Mouse (Mus musculus) heart, postnatal 36 days (tissue): Measurements from ENCODE around the gene Eif4e1b. TPM values are rescaled to one million over a fixed set of nuclear protein-coding genes. Genes with fewer than 3 reads are reported as not detected.
A peak's percentile ranks its signal among the peaks of the same experiment; 100 is the strongest.

Experiments
- DNase-seq, 2 experiments: peaks; one replicate each; pipeline ENCODE4 v3.0.0; 2021 to 2022
- intact Hi-C: fragments of 180-260 bp; cut with DNase I; formaldehyde crosslinking; loops from one replicate; pipeline ENCODE4 v1.15.1; 2025
- total RNA-seq, 2 experiments: library from RNA; stranded (reverse); gene quantifications; 2 replicates each; pipeline ENCODE4 v1.2.3; 2021

Gene Eif4e1b
- not detected for total RNA-seq

GRCm38 (mm10) chr13:54783698-54784097 lies at the start of gene Eif4e1b:
Gene Eif4e1b (plus strand): TSS chr13:54783998.
- no peak for DNase-seq
- intact Hi-C loops, result no loop called here

GRCm38 (mm10) chr13:54736931-54737330 lies 46.9 kb upstream of the Eif4e1b start:
- no peak for DNase-seq
- intact Hi-C loops, result no loop called here

DNA sequence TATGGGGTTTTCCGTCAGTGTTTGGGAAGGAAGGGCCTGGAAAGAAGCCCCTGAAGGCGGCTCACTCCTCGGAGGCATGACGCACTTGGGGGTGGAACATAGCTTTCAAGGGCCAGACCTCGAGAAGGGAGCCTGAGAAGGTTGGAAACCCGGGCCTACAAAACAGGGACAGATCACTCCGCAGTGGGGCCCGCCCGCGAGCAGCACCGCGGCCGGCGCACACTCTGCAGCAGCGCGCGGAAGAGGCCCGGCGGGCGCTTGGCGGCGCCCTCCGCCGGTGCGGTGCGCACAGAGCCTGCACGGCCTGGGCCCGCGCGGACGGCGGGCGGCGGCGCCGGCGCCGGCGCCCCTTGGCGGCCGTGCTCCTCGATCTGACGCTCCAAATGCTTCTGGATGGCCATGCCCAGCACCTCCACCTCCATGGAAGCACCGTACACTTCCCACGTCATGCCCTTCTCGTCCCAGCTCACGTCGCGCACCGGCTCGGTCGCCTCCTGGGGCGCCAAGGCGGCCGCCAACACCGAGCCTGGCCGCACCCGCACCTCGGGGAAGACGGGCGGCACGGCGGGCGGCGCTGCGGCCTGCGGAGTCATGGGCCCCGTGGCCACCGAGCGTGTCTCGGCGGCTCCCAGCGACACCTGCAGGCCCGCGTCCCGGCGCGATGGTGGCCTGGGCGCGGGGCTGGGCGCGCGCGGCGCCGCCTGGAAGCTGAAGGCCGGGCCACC lies 46.1 kb upstream of the Eif4e1b start:
- intact Hi-C loops, result no loop called here
- no peak for DNase-seq

DNA sequence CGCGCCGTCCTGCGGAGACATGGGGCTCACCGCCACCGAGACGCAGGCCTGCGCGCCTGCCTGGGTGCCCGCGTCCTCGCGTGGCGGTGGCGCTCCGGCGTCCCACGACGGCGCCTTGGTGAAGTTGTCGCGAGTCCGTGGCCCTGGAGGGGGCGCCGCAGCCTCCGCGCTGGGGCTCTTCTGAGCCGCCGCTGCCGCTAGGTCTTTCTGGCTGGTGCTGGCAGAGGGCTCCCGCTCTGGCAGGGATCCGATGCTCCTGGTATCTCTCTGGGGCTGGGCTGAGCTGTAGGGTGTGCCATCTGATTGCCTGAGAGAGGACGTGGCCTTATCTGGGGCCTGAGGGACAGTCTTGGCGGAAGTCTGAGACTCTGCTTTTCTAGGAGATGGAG lies 45.6 kb upstream of the Eif4e1b start:
- no peak for DNase-seq

GRCm38 (mm10) chr13:54746110-54746509 lies 37.7 kb upstream of the Eif4e1b start:
- no peak for DNase-seq
- intact Hi-C loops, result no loop called here

More for the DNA sequence above, 45.6 kb upstream of the Eif4e1b start:
- intact Hi-C loops, result no loop called here

GRCm38 (mm10) chr13:54746896-54747295 lies 36.9 kb upstream of the Eif4e1b start:
- no peak for DNase-seq
- intact Hi-C loops, result no loop called here

GRCm38 (mm10) chr13:54748190-54748589 lies 35.6 kb upstream of the Eif4e1b start:
- no peak for DNase-seq
- intact Hi-C loops, result no loop called here

GRCm38 (mm10) chr13:54748721-54749060 lies 35.1 kb upstream of the Eif4e1b start:
- intact Hi-C loops, result no loop called here
- DNase-seq, result no peak

DNA sequence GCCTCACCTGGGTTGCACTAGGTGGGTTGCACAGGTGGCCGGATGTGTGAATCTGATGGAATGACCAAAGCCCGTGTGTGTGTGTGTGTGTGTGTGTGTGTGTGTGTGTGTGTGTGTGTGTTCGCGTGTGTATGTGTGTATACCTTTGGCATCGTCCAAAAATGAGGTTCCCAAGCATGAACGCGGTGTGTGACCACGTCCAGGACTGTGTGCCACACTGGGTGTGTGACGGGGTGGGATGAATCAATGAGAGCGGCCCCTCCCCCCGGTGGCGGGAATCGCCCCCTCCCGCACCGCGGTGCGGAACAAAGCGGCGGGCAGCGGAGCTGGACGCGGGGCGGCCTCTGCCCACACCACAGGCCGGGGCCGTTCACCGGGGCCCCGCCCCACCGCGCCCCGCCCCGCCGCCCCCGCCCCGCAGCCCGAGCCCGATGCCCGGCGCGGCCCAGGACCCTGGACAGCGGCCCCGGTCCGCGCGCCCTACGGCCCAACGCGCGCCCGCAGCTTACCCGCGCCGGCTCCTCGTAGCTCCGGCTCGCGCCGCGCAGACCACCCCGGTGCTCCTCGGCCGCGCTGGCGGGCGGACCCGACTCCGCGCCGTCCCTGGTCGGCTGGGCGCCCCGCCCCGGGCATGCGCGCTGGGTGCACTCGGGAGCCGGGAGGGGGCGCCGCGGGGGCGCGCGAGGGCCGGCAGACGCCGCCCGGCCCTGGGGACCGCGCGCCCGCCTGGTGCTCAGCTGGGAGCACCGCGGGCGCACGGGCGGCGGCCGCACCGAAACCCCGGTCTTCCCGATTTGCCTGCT lies 34.5 kb upstream of the Eif4e1b start:
- intact Hi-C loops, result no loop called here
- DNase-seq, result no peak

- DNase-seq, result no peak
- intact Hi-C loops, result no loop called here
Measured at GRCm38 (mm10) chr13:54749864-54750411, 33.9 kb upstream of the Eif4e1b start, which contains the start of gene Gprin1. Gene Gprin1 (minus strand): TSS chr13:54749874.

- DNase-seq, result peak; percentile 14 to 46
- intact Hi-C loops, result no loop called here
Measured at GRCm38 (mm10) chr13:54750699-54751098, 33.1 kb upstream of the Eif4e1b start.

GRCm38 (mm10) chr13:54752656-54753055 lies 31.1 kb upstream of the Eif4e1b start:
- intact Hi-C loops, result no loop called here
- no peak for DNase-seq

DNA sequence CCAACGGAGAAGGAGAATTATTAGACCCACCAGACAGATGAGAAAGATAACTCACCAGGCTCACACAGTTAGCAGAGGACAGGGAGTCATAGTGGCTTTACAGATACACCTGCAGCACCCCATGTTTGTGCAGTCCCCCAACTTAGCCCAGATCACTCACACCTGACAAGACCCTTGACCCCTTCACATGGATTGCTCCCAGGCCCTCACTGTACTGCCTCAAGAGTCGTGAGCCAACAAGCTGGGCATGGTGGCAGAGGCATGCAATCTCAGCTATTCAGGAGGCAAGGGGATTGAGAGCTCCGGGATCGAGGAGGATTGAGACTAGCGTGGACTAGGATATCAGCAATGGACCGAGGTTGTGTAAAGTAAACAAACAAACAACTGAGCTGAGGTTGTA lies 30.1 kb upstream of the Eif4e1b start:
- intact Hi-C loops, result no loop called here
- DNase-seq, result no peak

DNA sequence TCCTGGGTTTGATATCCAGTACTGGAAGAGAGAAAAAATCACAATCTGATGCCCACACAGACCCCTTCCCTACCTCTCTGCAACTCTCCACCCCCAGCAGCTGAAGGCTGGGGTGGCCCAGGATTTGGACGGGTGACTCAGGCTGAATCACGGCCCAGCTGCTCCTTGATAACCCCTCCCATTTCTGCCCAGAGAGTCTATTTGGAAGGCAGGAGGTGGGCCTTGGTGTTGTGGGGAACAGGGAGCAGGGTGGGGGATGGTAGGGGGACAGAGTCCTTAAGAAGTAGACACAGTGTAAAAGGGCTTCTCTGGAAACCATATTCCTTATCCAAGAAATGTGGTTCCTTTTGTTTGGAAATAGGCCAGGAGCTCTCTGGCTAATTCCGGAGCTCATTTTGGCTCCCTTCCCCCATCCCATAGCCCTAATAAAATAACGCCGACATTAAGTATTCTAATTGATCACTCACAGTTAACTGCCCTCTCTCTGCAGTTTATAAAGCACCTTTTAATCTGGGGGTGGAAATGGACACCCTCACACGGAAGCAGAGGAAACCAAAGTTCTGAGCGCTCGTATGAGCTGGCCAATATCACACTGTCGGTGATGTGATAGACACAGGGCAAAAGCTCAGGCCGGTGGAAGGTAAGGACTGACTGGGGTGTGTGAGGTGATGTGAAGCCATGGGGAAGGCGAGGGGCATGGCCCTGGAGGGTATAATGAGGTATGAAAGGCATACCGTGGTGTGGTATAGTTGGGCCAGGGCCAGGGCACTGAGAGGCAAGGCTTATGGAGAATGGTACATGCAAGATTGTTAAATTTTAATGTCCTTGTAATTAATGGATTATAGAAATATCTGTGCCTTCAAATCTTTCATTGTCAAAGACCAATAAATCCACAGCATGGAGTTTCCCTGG lies 29.4 kb upstream of the Eif4e1b start:
- intact Hi-C loops, result no loop called here

GRCm38 (mm10) chr13:54755201-54755830 lies 28.5 kb upstream of the Eif4e1b start:
- intact Hi-C loops, result no loop called here
- no peak for DNase-seq

More for the DNA sequence above, 29.4 kb upstream of the Eif4e1b start:
- DNase-seq, result no peak

- intact Hi-C loops, result no loop called here
Measured at GRCm38 (mm10) chr13:54756156-54756712, 27.6 kb upstream of the Eif4e1b start.

DNA sequence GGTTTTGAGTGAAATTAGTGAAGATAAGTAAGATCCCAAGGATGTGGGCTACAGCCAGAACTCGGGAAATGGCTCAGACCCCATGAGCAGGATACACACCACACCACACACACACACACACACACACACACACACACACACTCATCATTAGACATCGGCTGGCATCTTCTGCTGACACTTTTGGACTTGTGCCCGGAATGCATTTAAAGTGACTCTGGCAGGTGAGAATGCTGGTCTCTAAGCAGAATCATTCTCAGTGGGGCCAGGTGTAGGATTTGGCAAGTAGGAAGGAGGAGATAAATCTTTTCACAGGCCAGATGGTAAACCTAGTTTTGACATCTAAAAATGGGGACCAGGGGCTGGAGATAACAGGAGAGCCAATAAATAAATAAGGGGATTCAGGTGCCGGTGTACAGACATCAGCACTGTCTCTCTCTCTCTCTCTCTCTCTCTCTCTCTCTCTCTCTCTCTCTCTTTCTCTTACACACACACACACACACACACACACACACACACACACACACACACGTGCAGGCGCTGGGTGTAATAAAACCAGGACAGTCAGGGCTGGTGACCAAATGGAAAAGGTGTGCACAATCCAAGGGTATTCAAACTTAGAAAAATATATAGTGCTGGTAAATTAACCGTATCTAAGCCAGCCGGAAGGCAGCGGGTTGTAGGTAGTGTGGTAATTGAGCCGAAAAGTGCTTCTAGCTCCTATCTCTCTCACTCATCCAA lies 26.5 kb upstream of the Eif4e1b start:
- no peak for DNase-seq
- intact Hi-C loops, result no loop called here

More at GRCm38 (mm10) chr13:54756156-54756712, 27.6 kb upstream of the Eif4e1b start:
- DNase-seq, result no peak

DNA sequence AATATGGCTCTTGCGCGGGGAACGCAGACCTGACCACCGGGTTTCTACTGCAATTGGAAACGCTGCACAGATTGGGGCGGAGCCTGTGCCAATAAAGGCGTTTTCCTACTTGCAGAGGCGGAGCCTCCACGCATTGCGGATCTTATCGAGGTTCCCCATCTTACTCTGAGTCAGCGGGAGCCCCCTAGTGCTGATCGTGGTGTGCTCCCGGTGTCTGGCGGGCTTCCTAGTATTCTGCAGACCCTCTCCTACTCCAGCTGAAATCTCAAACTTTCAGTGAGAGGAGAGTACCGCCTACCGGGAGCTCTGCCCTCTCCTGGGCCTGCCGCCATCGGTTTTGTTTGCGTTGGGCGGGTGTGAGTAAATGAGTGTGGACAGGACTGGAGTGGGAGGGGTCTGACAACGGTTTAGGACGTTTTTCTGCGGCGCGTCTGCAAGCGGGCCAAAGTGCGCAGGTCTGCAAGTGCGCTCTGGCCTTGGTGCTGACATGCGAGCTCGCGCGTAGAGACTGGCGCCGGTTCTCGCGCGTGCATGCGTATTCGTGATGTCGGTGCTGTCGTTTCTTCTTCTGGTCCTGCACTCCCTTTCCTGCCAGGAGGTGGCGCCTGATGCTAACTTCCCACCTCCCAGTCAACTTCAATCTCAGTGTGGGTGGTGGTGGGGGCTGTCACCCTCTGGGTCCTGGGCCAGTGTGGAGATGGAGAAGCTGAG lies 25.6 kb upstream of the Eif4e1b start:
- intact Hi-C loops, result no loop called here
- DNase-seq, result peak; percentile 33 to 55
